Mouse (Mus musculus): ENCODE measurements around the gene Actl7b. TPM values are rescaled to one million over a fixed set of nuclear protein-coding genes. Genes with fewer than 3 reads are reported as not detected.

The Actl7b gene
- 0.14 TPM in 1 of 2 replicates, not detected in the other for polyA plus RNA-seq (2016; fragmentation: Nextera tagmentation; extraction: Ambion mirVana)

DNA sequence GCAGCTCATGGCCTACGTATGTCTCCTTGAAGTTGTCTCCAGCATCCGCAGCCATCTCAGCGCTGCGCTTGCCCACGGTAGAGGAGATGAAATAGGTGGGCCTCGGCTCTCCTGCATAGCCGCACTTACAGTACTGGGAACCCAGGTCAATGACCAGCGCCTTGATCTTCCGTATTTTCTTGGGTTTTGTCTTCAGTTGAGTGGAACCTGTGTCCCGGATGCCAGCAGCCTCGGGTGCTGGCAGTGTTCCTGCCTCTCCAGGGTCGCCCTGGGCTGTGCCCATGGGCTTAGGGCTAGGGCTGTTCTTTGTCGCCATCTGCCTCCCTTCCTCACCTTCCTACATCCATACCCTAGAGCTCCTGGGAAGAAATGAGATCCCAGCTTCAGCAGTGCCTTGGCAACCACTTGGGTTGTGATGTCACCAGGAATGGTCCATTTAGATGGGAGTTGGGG is at the start of gene Actl7b:
Gene Actl7b, minus strand, starts transcription at position 403 of the 453 bp plus-strand sequence.
- Histone ChIP-seq H3K4me3 (no peak within 1 kb of the TSS), H3K27me3 (ENCODE audit: poor library complexity, severe bottlenecking) (no peaks in the 10 kb centered on the region), H3K36me3 (replicated peaks) (peaks cover 27% of the 10 kb centered on the region), H3K27ac (no peak within 1 kb of the TSS), H3K4me1 (no peaks in the 10 kb centered on the region), H3K9me3 (no peaks in the 10 kb centered on the region; the same call in 1 of the 2 replicates)
- no peak for DNase-seq (ENCODE audit: extremely low spot score, low spot score)
- WGBS: 91% methylated on average over 13 of the region's 13 CpGs

DNA sequence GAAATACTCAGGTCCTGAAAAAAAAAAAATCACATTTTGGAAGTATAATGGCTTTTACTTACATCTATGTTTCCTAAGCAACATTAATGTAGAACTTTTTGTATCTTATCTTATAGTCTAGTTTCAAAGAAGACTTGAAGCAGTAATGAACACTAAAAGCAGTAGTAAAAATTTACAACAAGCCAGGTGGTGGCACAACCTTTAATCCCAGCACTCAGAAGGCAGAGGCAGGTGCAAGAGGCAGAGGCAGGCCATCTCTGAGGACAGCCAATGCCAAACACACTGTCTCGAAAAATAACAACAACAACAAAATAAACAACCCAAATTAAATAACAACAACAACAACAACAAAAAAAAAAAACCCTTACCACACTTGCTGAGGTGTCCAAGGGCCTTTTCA is 29.8 kb upstream of the Actl7b start:
- Histone ChIP-seq H3K4me1 (no peaks in the 10 kb centered on the region), H3K9me3 (no peaks in the 10 kb centered on the region), H3K36me3 (replicated peaks) (peaks cover 100% of the 10 kb centered on the region), H3K4me3 (no peak overlapping the region), H3K27me3 (ENCODE audit: poor library complexity, severe bottlenecking) (no peaks in the 10 kb centered on the region), H3K27ac (no peak overlapping the region)
- 79% methylated on average over 1 of the region's 1 CpGs for WGBS
- DNase-seq (ENCODE audit: extremely low spot score, low spot score): no peak

DNA sequence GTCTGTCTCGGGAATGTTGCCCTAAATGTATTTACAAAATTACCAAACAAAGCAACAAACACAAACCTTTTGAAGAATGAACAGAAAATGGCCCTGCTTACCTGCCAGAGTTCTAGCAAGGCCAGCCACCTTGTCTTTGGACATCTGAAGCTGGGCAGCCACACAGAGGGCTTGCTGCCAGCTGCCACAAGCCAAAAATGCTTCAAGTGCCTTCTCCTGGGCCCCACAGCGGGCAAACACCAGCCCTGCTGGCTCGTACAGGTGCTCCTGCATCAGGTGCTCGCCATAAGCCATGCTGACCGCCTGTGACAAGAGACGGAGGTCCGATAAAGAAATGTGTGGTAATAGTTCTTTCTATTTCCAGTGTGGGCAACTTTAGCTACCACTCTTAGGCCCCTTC is 27.7 kb upstream of the Actl7b start:
- no peak overlapping the region for H3K4me3 ChIP-seq
- DNase-seq (ENCODE audit: extremely low spot score, low spot score): no peak
- WGBS: 95% methylated on average over 7 of the region's 7 CpGs

DNA sequence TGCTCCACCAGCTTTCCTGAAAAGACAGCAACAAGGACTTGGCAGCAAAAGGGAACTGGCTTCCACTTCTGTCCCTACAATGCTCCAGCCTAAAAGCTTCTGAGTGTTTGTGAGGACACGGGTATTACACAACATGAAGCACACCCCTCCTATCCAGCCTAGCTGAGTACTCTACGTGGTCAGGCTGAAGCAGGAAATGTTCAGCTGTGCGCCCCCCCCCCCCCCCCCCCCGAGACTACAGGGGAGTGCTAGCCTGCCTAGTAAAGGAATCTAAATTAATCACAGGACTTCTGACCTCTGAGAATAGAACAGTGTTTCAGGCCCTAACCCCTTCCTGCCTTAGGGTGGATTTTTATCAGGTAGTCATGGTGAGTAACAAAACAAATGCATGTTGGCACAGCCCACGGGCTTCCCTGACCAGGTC is 26.6 kb upstream of the Actl7b start:
- DNase-seq (ENCODE audit: extremely low spot score, low spot score): no peak
- H3K9me3 ChIP-seq: no peaks in the 10 kb centered on the region
- H3K27ac ChIP-seq: no peak overlapping the region
- H3K4me3 ChIP-seq: no peak overlapping the region
- WGBS: 75% methylated on average over 5 of the region's 5 CpGs
- H3K27me3 ChIP-seq (ENCODE audit: poor library complexity, severe bottlenecking): no peaks in the 10 kb centered on the region
- no peaks in the 10 kb centered on the region for H3K4me1 ChIP-seq
- H3K36me3 ChIP-seq (replicated peaks): peaks cover 100% of the 10 kb centered on the region

More for the DNA sequence above, 27.7 kb upstream of the Actl7b start:
- H3K4me1 ChIP-seq: no peaks in the 10 kb centered on the region
- no peaks in the 10 kb centered on the region for H3K9me3 ChIP-seq
- no peaks in the 10 kb centered on the region for H3K27me3 ChIP-seq (ENCODE audit: poor library complexity, severe bottlenecking)
- H3K27ac ChIP-seq: no peak overlapping the region
- peaks cover 100% of the 10 kb centered on the region for H3K36me3 ChIP-seq (replicated peaks)

DNA sequence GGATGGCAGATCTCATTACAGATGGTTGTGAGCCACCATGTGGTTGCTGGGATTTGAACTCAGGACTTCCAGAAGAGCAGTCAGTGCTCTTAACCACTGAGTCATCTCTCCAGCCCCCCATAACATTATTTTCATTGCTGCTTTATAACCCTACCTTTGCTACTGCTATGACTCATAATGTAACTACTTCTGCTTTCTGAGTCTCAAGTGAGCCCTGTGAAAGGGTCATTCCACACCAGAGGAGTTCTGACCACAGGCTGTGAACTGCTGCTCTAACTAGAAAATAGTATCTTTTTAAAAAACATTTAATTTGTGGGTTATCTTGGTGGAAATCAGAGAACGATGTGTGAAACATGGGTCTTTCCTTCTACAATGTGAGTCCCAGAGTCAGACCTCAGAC is 16.4 kb upstream of the Actl7b start:
- no peaks in the 10 kb centered on the region for H3K9me3 ChIP-seq
- H3K4me3 ChIP-seq: no peak overlapping the region
- no peak for DNase-seq (ENCODE audit: extremely low spot score, low spot score)
- peaks cover 97% of the 10 kb centered on the region for H3K36me3 ChIP-seq (replicated peaks)
- H3K4me1 ChIP-seq: no peaks in the 10 kb centered on the region
- H3K27me3 ChIP-seq (ENCODE audit: poor library complexity, severe bottlenecking): no peaks in the 10 kb centered on the region
- no peak overlapping the region for H3K27ac ChIP-seq
- 96% methylated on average over 1 of the region's 1 CpGs for WGBS

DNA sequence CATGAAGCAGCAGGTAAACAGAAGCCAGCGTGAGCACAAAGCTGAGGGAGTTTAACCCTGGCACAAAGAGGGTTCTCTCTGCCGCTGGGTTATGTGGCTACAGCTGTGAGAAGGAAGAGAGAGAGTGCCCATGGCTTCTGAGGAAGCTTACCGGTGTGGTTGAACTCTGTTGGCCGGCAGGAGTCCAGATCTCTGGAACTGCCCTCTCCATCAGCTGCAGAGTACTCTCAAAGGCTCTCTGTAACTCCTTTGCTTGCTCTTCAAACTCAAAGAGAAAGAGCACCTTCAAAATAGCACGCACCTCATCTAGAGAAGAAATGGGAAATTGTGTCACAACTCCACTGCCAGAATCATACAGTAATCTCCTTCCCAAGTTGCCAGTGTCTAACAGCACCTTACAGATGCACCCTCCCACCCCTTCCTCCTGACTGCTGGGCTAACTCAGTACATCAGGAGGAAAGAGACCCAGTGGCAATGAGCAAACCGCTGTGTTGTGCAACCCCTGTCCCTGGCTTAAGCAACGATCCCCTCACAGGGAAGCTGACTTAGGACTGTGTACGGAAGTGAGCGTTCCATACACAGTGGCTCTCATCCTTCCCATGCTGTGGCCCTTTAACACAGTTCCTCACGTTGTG is 15.8 kb upstream of the Actl7b start:
- Histone ChIP-seq H3K4me1 (no peaks in the 10 kb centered on the region), H3K27ac (no peak overlapping the region), H3K9me3 (no peaks in the 10 kb centered on the region), H3K36me3 (replicated peaks) (peaks cover 93% of the 10 kb centered on the region), H3K4me3 (no peak overlapping the region), H3K27me3 (ENCODE audit: poor library complexity, severe bottlenecking) (no peaks in the 10 kb centered on the region)
- DNase-seq (ENCODE audit: extremely low spot score, low spot score): no peak
- WGBS: 93% methylated on average over 10 of the region's 10 CpGs

DNA sequence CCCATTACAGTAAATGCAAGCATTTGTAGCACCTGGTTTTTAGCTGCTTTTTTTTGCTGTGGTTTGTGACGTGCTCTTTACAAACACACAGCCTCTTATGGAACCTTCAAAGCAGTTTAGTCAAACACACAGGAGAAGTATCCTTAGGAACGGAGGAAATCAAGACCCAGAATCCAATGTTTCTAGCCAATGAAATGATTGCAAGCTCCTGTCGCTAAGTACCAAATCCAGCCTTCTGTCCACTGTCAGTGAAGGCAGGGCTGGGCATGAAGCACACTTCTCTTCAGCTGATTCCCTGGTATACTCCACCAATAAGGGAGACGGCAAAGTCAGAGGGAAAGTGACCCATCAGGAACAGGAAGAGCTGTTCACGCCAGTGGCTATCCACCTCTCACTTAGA is 14.8 kb upstream of the Actl7b start:
- Histone ChIP-seq H3K36me3 (replicated peaks) (peaks cover 93% of the 10 kb centered on the region), H3K4me3 (no peak overlapping the region), H3K27ac (no peak overlapping the region), H3K27me3 (ENCODE audit: poor library complexity, severe bottlenecking) (no peaks in the 10 kb centered on the region), H3K4me1 (no peaks in the 10 kb centered on the region), H3K9me3 (no peaks in the 10 kb centered on the region)
- 93% methylated on average over 5 of the region's 5 CpGs for WGBS
- no peak for DNase-seq (ENCODE audit: extremely low spot score, low spot score)

DNA sequence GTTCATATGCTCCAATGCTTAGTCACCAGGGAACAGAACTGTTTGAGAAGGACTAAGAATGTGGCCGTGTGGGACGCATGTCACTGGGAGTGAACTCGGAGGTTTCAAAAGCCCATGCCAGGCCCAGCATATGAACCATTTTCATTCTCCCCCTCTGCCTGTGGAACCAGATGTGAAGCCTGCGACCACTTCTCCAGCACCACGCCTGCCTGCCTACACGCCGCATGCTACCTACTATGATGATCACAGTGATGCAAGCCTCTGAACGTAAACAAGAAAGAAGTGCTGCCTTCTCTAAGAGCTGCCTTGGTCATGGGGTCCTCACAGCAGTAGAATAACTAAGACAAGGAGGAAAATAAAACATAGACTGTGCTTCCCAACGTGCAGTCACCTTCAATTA is 6.2 kb upstream of the Actl7b start:
- Histone ChIP-seq H3K27me3 (ENCODE audit: poor library complexity, severe bottlenecking) (no peaks in the 10 kb centered on the region), H3K9me3 (no peaks in the 10 kb centered on the region), H3K4me3 (no peak overlapping the region), H3K27ac (no peak overlapping the region), H3K4me1 (no peaks in the 10 kb centered on the region), H3K36me3 (replicated peaks) (peaks cover 90% of the 10 kb centered on the region)
- WGBS: 98% methylated on average over 9 of the region's 9 CpGs
- DNase-seq (ENCODE audit: extremely low spot score, low spot score): no peak

DNA sequence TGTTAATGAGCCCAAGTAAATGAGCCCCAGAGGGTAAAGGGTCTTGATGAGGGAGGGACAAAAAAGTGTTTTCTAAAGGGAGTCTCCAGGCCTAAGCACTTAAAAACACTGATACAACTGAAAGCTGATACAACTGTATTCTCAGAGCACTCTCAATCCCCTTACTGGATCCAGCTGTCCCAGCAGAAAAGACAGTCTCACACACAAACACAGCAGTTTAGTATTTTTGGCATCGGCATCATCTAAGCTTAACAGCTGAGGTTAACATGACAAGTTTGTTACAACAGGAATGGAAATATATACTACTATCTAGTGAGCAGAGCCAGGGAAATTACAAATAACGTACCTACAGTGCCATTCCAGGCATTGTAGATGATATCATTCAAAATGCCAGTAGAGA is 5.1 kb upstream of the Actl7b start:
- H3K27me3 ChIP-seq (ENCODE audit: poor library complexity, severe bottlenecking): no peaks in the 10 kb centered on the region
- H3K4me1 ChIP-seq: no peaks in the 10 kb centered on the region
- no peak overlapping the region for H3K4me3 ChIP-seq
- H3K27ac ChIP-seq: no peak overlapping the region
- peaks cover 80% of the 10 kb centered on the region for H3K36me3 ChIP-seq (replicated peaks)
- no peaks in the 10 kb centered on the region for H3K9me3 ChIP-seq
- WGBS: 97% methylated on average over 2 of the region's 2 CpGs
- DNase-seq (ENCODE audit: extremely low spot score, low spot score): no peak

DNA sequence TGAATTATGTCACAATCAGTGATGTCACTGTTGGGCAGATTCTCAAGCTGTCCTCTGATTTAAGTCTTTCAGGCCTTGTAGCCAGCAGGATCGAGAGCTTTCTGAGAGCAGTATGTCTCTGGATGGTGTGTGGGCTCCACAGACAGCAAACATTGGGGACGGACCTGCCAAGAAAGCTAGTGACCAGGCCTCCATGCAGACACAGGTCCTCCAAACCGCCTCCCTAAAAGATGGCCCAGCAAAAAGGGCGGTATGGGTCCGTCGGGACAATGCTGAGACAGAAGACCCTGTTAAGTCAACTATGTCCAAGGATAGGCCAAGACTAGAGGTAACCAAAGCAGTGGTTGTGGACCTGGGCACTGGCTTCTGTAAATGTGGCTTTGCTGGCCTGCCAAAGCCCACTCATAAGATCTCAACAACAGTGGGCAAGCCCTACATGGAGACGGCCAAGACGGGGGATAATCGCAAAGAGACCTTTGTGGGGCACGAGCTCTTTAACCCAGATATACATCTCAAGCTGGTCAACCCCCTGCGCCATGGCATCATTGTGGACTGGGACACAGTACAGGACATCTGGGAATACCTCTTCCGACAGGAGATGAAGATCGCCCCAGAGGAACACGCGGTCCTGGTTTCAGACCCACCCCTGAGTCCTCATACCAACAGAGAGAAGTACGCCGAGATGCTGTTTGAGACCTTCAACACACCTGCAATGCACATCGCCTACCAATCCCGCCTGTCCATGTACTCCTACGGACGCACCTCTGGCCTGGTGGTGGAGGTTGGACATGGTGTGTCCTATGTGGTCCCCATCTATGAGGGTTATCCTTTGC is 2.3 kb upstream of the Actl7b start, which contains the start of gene Actl7a:
Gene Actl7a, plus strand, starts transcription at position 51 of the 833 bp plus-strand sequence.
- no peaks in the 10 kb centered on the region for H3K4me1 ChIP-seq
- H3K36me3 ChIP-seq (replicated peaks): peaks cover 52% of the 10 kb centered on the region
- 94% methylated on average over 21 of the region's 21 CpGs for WGBS

DNA sequence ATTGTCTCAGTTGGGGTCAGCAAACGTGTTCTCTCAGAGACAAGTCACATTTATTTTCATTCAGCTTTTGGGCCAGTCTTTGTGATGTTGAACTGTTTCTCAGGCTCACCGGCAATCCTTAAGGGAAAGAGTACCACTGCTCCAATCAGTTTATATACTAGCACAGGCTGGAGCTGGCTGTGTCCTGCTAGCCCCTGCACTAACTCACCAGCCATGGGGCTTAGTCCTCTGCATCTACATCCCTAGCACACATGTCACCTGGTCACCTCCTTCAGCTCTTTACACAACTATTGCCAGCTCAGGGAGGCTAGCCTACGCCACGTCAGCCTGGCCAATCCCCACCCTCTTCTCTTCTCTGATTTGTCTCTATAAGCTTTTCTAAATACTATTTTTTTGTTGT is 1.5 kb upstream of the Actl7b start:
- 90% methylated on average over 4 of the region's 4 CpGs for WGBS
- no peak for DNase-seq (ENCODE audit: extremely low spot score, low spot score)
- Histone ChIP-seq H3K36me3 (replicated peaks) (peaks cover 44% of the 10 kb centered on the region), H3K27me3 (ENCODE audit: poor library complexity, severe bottlenecking) (no peaks in the 10 kb centered on the region), H3K27ac (no peak overlapping the region), H3K4me1 (no peaks in the 10 kb centered on the region), H3K4me3 (no peak overlapping the region), H3K9me3 (no peaks in the 10 kb centered on the region; the same call in 1 of the 2 replicates)

More for the DNA sequence above, 2.3 kb upstream of the Actl7b start, which contains the start of gene Actl7a:
- Histone ChIP-seq H3K27ac (no peak within 1 kb of the TSS), H3K4me3 (no peak within 1 kb of the TSS), H3K27me3 (ENCODE audit: poor library complexity, severe bottlenecking) (no peaks in the 10 kb centered on the region), H3K9me3 (no peaks in the 10 kb centered on the region; the same call in 1 of the 2 replicates)
- no peak for DNase-seq (ENCODE audit: extremely low spot score, low spot score)

DNA sequence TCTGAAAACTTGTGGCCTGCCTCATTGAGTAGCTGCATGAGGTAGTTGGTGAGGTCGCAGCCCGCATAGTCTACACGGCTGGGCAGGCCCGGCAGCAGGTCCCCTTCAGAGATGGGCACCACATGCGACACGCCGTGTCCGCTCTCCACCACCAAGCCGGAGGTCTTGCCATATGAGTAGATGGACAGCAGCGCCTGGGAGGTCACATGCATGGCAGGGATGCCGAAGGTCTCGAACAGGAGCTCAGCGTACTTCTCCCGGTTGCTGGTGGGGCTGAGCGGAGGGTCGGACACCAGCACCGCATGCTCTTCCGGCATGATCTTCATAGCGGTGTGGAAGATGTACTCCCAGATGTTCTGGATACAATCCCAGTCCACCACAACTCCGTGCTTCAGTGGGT is 632 bp downstream of the Actl7b start:
- peaks cover 23% of the 10 kb centered on the region for H3K36me3 ChIP-seq (replicated peaks)
- H3K27me3 ChIP-seq (ENCODE audit: poor library complexity, severe bottlenecking): no peaks in the 10 kb centered on the region
- no peak for DNase-seq (ENCODE audit: extremely low spot score, low spot score)
- no peak overlapping the region for H3K4me3 ChIP-seq
- H3K27ac ChIP-seq: no peak overlapping the region
- no peaks in the 10 kb centered on the region; the same call in 1 of the 2 replicates for H3K9me3 ChIP-seq
- no peaks in the 10 kb centered on the region for H3K4me1 ChIP-seq
- 96% methylated on average over 20 of the region's 20 CpGs for WGBS

DNA sequence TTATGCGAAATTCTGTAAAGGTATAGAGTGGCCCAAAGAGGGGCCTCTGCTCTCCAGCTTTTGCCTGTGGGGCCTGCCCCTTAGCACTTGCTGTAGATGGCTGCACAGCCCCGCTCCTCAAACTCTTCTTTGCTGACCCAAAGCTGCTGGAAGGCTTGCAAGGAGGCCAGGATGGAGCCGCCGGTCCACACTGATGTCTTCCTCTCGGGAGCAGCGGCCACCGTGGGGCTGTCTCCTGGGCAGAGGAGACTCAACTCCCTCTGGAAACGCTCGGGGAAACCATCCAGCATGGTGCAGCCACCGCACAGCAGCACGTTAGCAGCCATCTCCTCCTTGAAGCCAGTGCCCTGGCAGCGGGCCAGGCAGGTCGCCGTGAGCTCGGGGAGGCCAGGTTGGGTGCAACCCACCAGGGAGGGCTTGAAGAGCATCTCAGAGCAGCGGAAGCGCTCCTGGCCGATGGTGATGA is 1.2 kb downstream of the Actl7b start, which contains the start of gene Gm26657:
Gene Gm26657, plus strand, starts transcription at position 51 of the 466 bp plus-strand sequence.
- Histone ChIP-seq H3K27ac (no peak within 1 kb of the TSS), H3K4me3 (no peak within 1 kb of the TSS), H3K9me3 (no peaks in the 10 kb centered on the region; the same call in 1 of the 2 replicates), H3K36me3 (replicated peaks) (peaks cover 17% of the 10 kb centered on the region), H3K27me3 (ENCODE audit: poor library complexity, severe bottlenecking) (no peaks in the 10 kb centered on the region), H3K4me1 (no peaks in the 10 kb centered on the region)
- DNase-seq (ENCODE audit: extremely low spot score, low spot score): no peak
- 91% methylated on average over 18 of the region's 18 CpGs for WGBS
